Mouse (Mus musculus) erythroblast, embryonic 14.5 days (primary cell): ENCODE results near the gene Topors. TPM values are rescaled to one million over a fixed set of nuclear protein-coding genes. Genes with fewer than 3 reads are reported as not detected.

Source experiments
- H3K27me3 ChIP-seq: 2 replicates; pipeline ENCODE4 v1.6.1; 2012; ENCODE audit warnings: inconsistent platforms; ENCODE audit not compliant: control insufficient read depth
- H3K36me3 ChIP-seq: 2 replicates; pipeline ENCODE4 v1.6.1; 2012; ENCODE audit warnings: mild to moderate bottlenecking, inconsistent platforms; ENCODE audit not compliant: control insufficient read depth
- H3K4me1 ChIP-seq: 2 replicates; pipeline ENCODE4 v1.6.1; 2012; ENCODE audit warnings: inconsistent platforms; ENCODE audit not compliant: control insufficient read depth
- H3K4me3 ChIP-seq: replicated peaks from 2 replicates; pipeline ENCODE3; 2012; ENCODE audit warnings: moderate library complexity, mild to moderate bottlenecking, inconsistent platforms
- H3K9me3 ChIP-seq: 2 replicates; pipeline ENCODE4 v1.6.1; 2012; ENCODE audit warnings: low read length, inconsistent platforms, mixed read lengths; ENCODE audit not compliant: control insufficient read depth
- GATA1 ChIP-seq: IDR thresholded peaks from 2 replicates; pipeline ENCODE4 v1.6.1; 2012; ENCODE audit warnings: low read length, inconsistent platforms, mixed read lengths
- TAL1 ChIP-seq: IDR thresholded peaks from 3 replicates; pipeline ENCODE4 v1.6.1; 2012; ENCODE audit warnings: low read length, inconsistent platforms, mixed read lengths
- polyA plus RNA-seq: library from polyadenylated mRNA; stranded (reverse); fragments of >175 nt; gene quantifications from 2 replicates; pipeline ENCODE4 v1.2.3, GENCODE M21; 2012

Gene Topors
- polyA plus RNA-seq, 1 experiment, result 0.28 TPM

- Histone ChIP-seq H3K36me3 (no peaks in the 10 kb centered on the region), H3K9me3 (no peaks in the 10 kb centered on the region), H3K4me1 (no peaks in the 10 kb centered on the region), H3K27me3 (peaks cover 4% of the 10 kb centered on the region; the same call in 1 of the 2 replicates), H3K4me3 (no peak overlapping the region)
- TF ChIP-seq GATA1 (no peak), TAL1 (no peak)
Observed at GRCm38 (mm10) chr4:40226095-40226494, 43.6 kb downstream of the Topors start.

GRCm38 (mm10) chr4:40221876-40222585 lies 47.6 kb downstream of the Topors start:
- Histone ChIP-seq H3K9me3 (no peaks in the 10 kb centered on the region), H3K4me1 (peaks cover 2% of the 10 kb centered on the region; the same call in 1 of the 2 replicates), H3K27me3 (peaks cover 6% of the 10 kb centered on the region), H3K4me3 (no peak overlapping the region), H3K36me3 (no peaks in the 10 kb centered on the region)
- TF ChIP-seq TAL1, result no peak
- no peak for TF ChIP-seq GATA1

- TF ChIP-seq GATA1 (no peak), TAL1 (no peak)
- Histone ChIP-seq H3K9me3 (no peaks in the 10 kb centered on the region), H3K36me3 (no peaks in the 10 kb centered on the region), H3K4me3 (no peak overlapping the region), H3K27me3 (peaks cover 6% of the 10 kb centered on the region), H3K4me1 (peaks cover 2% of the 10 kb centered on the region; the same call in 1 of the 2 replicates)
Observed at GRCm38 (mm10) chr4:40221004-40221760, 48.5 kb downstream of the Topors start.

GRCm38 (mm10) chr4:40220437-40220836 lies 49.2 kb downstream of the Topors start:
- Histone ChIP-seq H3K4me3 (no peak overlapping the region), H3K9me3 (no peaks in the 10 kb centered on the region), H3K27me3 (peaks cover 6% of the 10 kb centered on the region), H3K4me1 (peaks cover 2% of the 10 kb centered on the region; the same call in 1 of the 2 replicates), H3K36me3 (no peaks in the 10 kb centered on the region)
- TF ChIP-seq TAL1 (no peak), GATA1 (no peak)

- no peaks in the 10 kb centered on the region for H3K36me3 ChIP-seq
- no peak for TF ChIP-seq GATA1
- TF ChIP-seq TAL1, result no peak
- no peak overlapping the region for H3K4me3 ChIP-seq
Observed at GRCm38 (mm10) chr4:40218382-40218781, 51.3 kb downstream of the Topors start.

GRCm38 (mm10) chr4:40217910-40218309 lies 51.7 kb downstream of the Topors start:
- Histone ChIP-seq H3K4me1 (peaks cover 2% of the 10 kb centered on the region; the same call in 1 of the 2 replicates), H3K9me3 (no peaks in the 10 kb centered on the region), H3K36me3 (no peaks in the 10 kb centered on the region), H3K27me3 (peaks cover 6% of the 10 kb centered on the region), H3K4me3 (no peak overlapping the region)
- TF ChIP-seq GATA1 (no peak), TAL1 (no peak)

More at GRCm38 (mm10) chr4:40218382-40218781, 51.3 kb downstream of the Topors start:
- H3K4me1 ChIP-seq, result peaks cover 2% of the 10 kb centered on the region; the same call in 1 of the 2 replicates
- peaks cover 6% of the 10 kb centered on the region for H3K27me3 ChIP-seq
- H3K9me3 ChIP-seq, result no peaks in the 10 kb centered on the region

- Histone ChIP-seq H3K4me3 (no peak overlapping the region), H3K27me3 (no peaks in the 10 kb centered on the region), H3K36me3 (no peaks in the 10 kb centered on the region; the same call in 1 of the 2 replicates), H3K9me3 (no peaks in the 10 kb centered on the region), H3K4me1 (no peaks in the 10 kb centered on the region)
- TF ChIP-seq GATA1 (no peak), TAL1 (no peak)
Observed at GRCm38 (mm10) chr4:40212177-40212576, 57.5 kb downstream of the Topors start.

Other genes with a start within 250 kb of the Topors start
- gene Aco1, start 126.8 kb downstream of the Topors start, polyA plus RNA-seq, result 0.08 and 0.10 TPM in 2 replicates
- 0.01 TPM in 1 of 2 replicates, not detected in the other for gene Ddx58, start 30.0 kb downstream of the Topors start, polyA plus RNA-seq
- 2.9 and 3.5 TPM in 2 replicates for gene Smim27, start 271 bp downstream of the Topors start, polyA plus RNA-seq
- gene Ndufb6, start 9.6 kb upstream of the Topors start, polyA plus RNA-seq, result 27.9 and 35.5 TPM in 2 replicates
- gene Tmem215, start 202.3 kb upstream of the Topors start, polyA plus RNA-seq, result not detected in 2 replicates